Mouse (Mus musculus) kidney, embryonic 15.5 days (tissue): ENCODE results near the gene Rfx8. TPM values are rescaled to one million over a fixed set of nuclear protein-coding genes. Genes with fewer than 3 reads are reported as not detected.

Experiments used
- ATAC-seq: fragments of 200-750 bp; cut with Nextera tagmentation; replicated peaks from 2 replicates; pipeline ENCODE4 v1.8.0; 2017; ENCODE audit warnings: moderate TSS enrichment; ENCODE audit not compliant: low FRiP score
- H3K27ac ChIP-seq: fragments of 300-500 bp; sonication (generic); 2 replicates; pipeline ENCODE4 v1.5.1; 2015; ENCODE audit warnings: mild to moderate bottlenecking, inconsistent platforms
- H3K27me3 ChIP-seq: fragments of 300-500 bp; sonication (generic); 2 replicates; pipeline ENCODE4 v1.6.1; 2015; ENCODE audit warnings: inconsistent platforms
- H3K36me3 ChIP-seq: fragments of 300-500 bp; sonication (generic); 2 replicates; pipeline ENCODE4 v1.6.1; 2015; ENCODE audit warnings: inconsistent platforms
- H3K4me1 ChIP-seq: fragments of 300-500 bp; sonication (generic); 2 replicates; pipeline ENCODE4 v1.6.1; 2015; ENCODE audit warnings: inconsistent platforms
- H3K4me2 ChIP-seq: fragments of 300-500 bp; sonication (generic); 2 replicates; pipeline ENCODE4 v1.6.1; 2015; ENCODE audit warnings: moderate library complexity, mild to moderate bottlenecking, inconsistent platforms
- H3K4me3 ChIP-seq: fragments of 300-500 bp; sonication (generic); replicated peaks from 2 replicates; pipeline ENCODE4 v1.5.1; 2015; ENCODE audit warnings: mild to moderate bottlenecking, inconsistent platforms
- H3K9ac ChIP-seq: fragments of 300-500 bp; sonication (generic); 2 replicates; pipeline ENCODE4 v1.6.1; 2015; ENCODE audit warnings: mild to moderate bottlenecking, inconsistent platforms
- H3K9me3 ChIP-seq: fragments of 300-500 bp; sonication (generic); replicated peaks from 2 replicates; pipeline ENCODE4 v1.6.1; 2016; ENCODE audit warnings: inconsistent platforms
- WGBS: fragments of 180-500 bp; shearing (Covaris S2); methylation state at CpG from one replicate; pipeline ENCODE4 v1.1.7; 2015; ENCODE audit warnings: mixed read lengths; 5-methylcytosine and 5-hydroxymethylcytosine counted together
- polyA plus RNA-seq: library from polyadenylated mRNA; unstranded; fragments of >200 nt; fragmentation: Nextera tagmentation; extraction: Ambion mirVana; gene quantifications from 2 replicates; pipeline ENCODE4 v1.2.1, GENCODE M21; 2015

The Rfx8 gene
- polyA plus RNA-seq, 1 experiment from 2014 or later = 0.51 TPM

DNA sequence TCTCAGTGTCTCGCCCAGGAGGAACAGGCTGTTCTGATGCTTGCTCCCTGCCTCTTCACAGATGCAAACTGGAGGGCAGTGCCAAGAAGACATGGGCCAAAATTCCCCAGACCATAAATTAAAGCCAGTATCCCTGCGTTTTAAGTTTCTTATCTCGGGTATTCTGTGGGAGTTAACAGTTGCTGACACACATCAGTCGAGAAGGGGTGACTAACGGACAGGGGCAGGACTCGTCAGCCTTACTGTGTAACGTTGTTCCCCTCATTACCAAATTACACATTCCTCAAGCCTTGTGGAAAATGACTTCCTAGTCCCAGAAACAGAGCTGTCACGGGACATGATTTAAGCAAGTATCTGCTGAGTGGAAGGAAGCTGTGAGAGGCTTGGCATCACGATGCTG is 33.5 kb downstream of the Rfx8 start:
- Histone ChIP-seq H3K27me3 (no peaks in the 10 kb centered on the region), H3K36me3 (no peaks in the 10 kb centered on the region), H3K9ac (no peak overlapping the region), H3K4me1 (peaks cover 27% of the 10 kb centered on the region), H3K27ac (no peak overlapping the region), H3K4me2 (no peak overlapping the region), H3K4me3 (no peak overlapping the region), H3K9me3 (no peaks in the 10 kb centered on the region)
- no peak for ATAC-seq
- 26% methylated on average over 9 of the region's 9 CpGs for WGBS

GRCm38 (mm10) chr1:39685841-39686240 is 35.0 kb downstream of the Rfx8 start:
- peak; percentile 64; the same call in 1 of the 2 replicates for ATAC-seq

GRCm38 (mm10) chr1:39681638-39682037 is 39.2 kb downstream of the Rfx8 start:
- H3K4me2 ChIP-seq = no peak overlapping the region
- no peaks in the 10 kb centered on the region for H3K36me3 ChIP-seq
- H3K4me1 ChIP-seq = peaks cover 6% of the 10 kb centered on the region; the same call in 1 of the 2 replicates
- H3K27ac ChIP-seq = no peak overlapping the region
- 93% methylated on average over 5 of the region's 5 CpGs for WGBS
- H3K9me3 ChIP-seq = no peaks in the 10 kb centered on the region
- H3K9ac ChIP-seq = no peak overlapping the region
- no peak for ATAC-seq
- H3K27me3 ChIP-seq = no peaks in the 10 kb centered on the region
- H3K4me3 ChIP-seq = no peak overlapping the region

More at GRCm38 (mm10) chr1:39685841-39686240, 35.0 kb downstream of the Rfx8 start:
- Histone ChIP-seq H3K9ac (no peak overlapping the region), H3K4me2 (no peak overlapping the region), H3K27me3 (no peaks in the 10 kb centered on the region), H3K4me1 (peaks cover 16% of the 10 kb centered on the region), H3K9me3 (no peaks in the 10 kb centered on the region), H3K36me3 (no peaks in the 10 kb centered on the region), H3K4me3 (no peak overlapping the region), H3K27ac (no peak overlapping the region)
- WGBS = 0% methylated on average over 1 of the region's 1 CpGs

- WGBS = 76% methylated on average over 6 of the region's 6 CpGs
- Histone ChIP-seq H3K27me3 (no peaks in the 10 kb centered on the region), H3K9ac (no peak overlapping the region), H3K4me1 (no peaks in the 10 kb centered on the region), H3K4me2 (no peak overlapping the region), H3K36me3 (no peaks in the 10 kb centered on the region), H3K4me3 (no peak overlapping the region), H3K9me3 (no peaks in the 10 kb centered on the region), H3K27ac (no peak overlapping the region)
- ATAC-seq = no peak
Measured at GRCm38 (mm10) chr1:39680546-39680945, 40.3 kb downstream of the Rfx8 start.

DNA sequence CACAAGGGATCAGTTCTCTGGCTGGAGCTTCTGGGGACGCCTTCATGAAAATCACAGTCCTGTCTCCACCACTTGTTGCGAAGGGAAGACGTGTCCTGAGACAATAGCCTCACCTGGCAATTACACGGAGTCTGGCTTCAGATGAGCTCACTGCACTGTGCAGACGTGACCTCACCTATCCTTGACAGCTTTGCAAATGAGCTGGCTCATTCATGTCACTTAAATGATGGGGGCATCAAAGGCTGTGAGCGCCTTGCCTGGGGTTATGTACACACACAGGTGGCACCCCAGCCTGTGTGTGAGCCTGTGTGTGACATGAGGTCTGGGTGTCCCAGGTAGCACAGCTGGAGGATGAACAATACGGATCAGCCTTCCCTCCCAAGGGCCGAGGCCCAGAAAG is 41.9 kb downstream of the Rfx8 start:
- H3K4me1 ChIP-seq = no peaks in the 10 kb centered on the region
- no peak overlapping the region for H3K4me3 ChIP-seq
- no peak overlapping the region for H3K9ac ChIP-seq
- ATAC-seq = no peak
- no peaks in the 10 kb centered on the region for H3K27me3 ChIP-seq
- H3K36me3 ChIP-seq = no peaks in the 10 kb centered on the region
- no peaks in the 10 kb centered on the region for H3K9me3 ChIP-seq
- H3K4me2 ChIP-seq = no peak overlapping the region
- H3K27ac ChIP-seq = no peak overlapping the region
- 64% methylated on average over 8 of the region's 8 CpGs for WGBS

DNA sequence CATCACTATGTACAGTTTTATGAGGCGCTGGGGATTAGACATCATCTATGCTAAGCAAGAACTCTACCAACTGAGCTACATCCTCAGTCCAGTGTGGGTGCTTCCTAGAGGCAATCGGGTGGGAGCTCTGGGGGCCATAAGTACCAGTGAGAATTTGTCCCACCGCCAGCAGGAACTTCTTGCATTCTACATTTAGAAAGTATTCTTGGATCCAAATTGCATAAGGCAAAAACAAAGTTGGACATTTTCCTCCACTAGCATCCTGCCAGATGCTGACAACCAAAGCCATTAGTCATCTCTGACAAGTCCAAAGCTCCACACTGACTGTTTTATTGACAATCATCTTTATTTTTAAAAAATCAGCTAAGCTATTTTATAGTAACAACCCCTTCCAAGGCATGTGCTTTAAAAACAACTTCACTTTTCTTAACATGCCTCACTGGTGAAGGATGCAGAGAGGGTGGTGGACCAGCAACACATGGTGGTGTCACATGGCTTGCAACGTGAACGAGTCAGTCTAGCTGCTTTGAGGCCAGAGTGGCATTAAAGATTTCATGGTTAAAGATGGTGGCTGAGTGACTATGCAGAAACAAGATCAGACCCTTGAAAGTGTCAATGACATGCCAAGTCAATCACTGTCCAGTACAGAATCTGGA is 44.4 kb downstream of the Rfx8 start:
- H3K9ac ChIP-seq = no peak overlapping the region
- H3K27me3 ChIP-seq = no peaks in the 10 kb centered on the region
- H3K4me2 ChIP-seq = no peak overlapping the region
- H3K36me3 ChIP-seq = no peaks in the 10 kb centered on the region
- 71% methylated on average over 5 of the region's 5 CpGs for WGBS
- ATAC-seq = no peak
- no peaks in the 10 kb centered on the region for H3K9me3 ChIP-seq
- H3K4me1 ChIP-seq = no peaks in the 10 kb centered on the region
- H3K4me3 ChIP-seq = no peak overlapping the region
- H3K27ac ChIP-seq = no peak overlapping the region

DNA sequence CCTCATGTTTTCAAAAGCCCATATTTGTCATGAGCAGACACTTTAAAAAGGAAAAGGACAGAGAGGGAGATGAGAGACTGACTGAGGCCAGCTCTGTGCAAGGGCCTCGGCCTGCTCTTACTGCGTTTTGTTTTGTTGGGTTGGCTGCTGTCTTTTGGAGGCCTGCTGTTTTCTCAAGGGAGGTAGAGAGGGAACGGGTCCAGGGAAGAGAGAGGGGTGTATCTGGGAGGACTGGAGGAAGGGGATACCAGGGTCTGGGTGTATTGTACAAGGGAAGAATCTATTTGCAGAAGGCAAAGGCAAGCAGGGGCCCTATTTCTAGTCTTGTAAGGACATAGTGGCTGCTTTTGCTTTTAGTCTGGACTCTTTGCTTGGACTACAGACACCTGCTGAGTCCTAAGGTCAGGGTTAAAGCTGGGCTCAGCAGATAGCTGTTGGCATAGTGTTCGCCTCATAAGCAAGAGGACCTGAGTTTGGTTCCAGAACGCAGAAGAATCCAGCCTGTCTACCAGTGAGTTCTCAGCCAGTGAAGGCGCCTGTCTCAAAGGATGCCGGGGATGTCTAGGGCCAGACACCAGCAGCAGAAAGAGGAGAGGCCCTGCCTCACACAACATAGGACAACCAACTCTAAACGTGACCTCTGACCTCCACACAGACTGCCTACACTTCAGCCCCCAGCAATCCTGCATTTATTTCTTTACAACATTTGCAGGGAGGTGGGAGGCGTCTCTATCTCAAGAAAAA is 48.3 kb downstream of the Rfx8 start:
- H3K36me3 ChIP-seq = no peaks in the 10 kb centered on the region
- no peaks in the 10 kb centered on the region for H3K9me3 ChIP-seq
- H3K4me1 ChIP-seq = no peaks in the 10 kb centered on the region
- H3K27me3 ChIP-seq = no peaks in the 10 kb centered on the region
- no peak for ATAC-seq
- WGBS = 81% methylated on average over 9 of the region's 9 CpGs
- H3K4me2 ChIP-seq = no peak overlapping the region
- H3K4me3 ChIP-seq = no peak overlapping the region
- no peak overlapping the region for H3K27ac ChIP-seq
- no peak overlapping the region for H3K9ac ChIP-seq

GRCm38 (mm10) chr1:39670211-39670935 is 50.4 kb downstream of the Rfx8 start:
- no peaks in the 10 kb centered on the region for H3K4me1 ChIP-seq
- H3K4me3 ChIP-seq = no peak overlapping the region
- no peak overlapping the region for H3K9ac ChIP-seq
- no peaks in the 10 kb centered on the region for H3K36me3 ChIP-seq
- no peak overlapping the region for H3K27ac ChIP-seq
- no peaks in the 10 kb centered on the region for H3K9me3 ChIP-seq
- no peak for ATAC-seq
- no peaks in the 10 kb centered on the region for H3K27me3 ChIP-seq
- no peak overlapping the region for H3K4me2 ChIP-seq
- WGBS = 81% methylated on average over 17 of the region's 17 CpGs

GRCm38 (mm10) chr1:39666751-39667252 is 54.0 kb downstream of the Rfx8 start:
- H3K27ac ChIP-seq = no peak overlapping the region
- H3K4me3 ChIP-seq = no peak overlapping the region
- ATAC-seq = no peak
- no peaks in the 10 kb centered on the region for H3K9me3 ChIP-seq
- no peak overlapping the region for H3K4me2 ChIP-seq
- no peaks in the 10 kb centered on the region for H3K4me1 ChIP-seq
- no peak overlapping the region for H3K9ac ChIP-seq
- WGBS = 81% methylated on average over 12 of the region's 12 CpGs
- H3K27me3 ChIP-seq = no peaks in the 10 kb centered on the region
- H3K36me3 ChIP-seq = no peaks in the 10 kb centered on the region

DNA sequence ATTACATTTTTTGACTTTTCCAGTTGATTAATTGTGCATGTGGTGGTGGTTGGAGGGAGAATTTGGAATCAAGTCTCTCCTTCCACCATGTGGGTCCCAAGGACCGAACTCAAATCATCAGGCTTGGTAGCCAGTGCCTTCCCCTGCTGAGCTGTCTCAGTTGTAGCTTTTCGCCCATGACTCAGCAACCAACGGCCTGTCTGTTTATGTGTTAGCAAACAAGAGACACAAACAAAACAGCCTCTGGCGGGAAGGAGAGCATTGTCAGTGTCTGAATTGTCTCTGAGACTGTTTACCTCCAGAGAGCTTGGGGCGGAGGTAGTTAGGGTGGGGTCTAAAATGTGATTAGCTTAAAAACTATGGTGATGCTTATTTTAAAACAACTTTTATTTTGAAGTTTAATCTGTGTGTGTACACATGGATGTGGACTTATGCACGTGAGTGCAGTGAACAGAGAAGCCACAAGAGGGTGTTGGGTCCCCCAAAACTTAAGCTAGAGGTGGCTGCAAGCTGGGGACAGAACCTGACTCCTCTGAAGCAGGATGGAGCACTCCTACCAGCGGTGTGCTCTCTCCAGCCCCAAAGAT is 56.7 kb downstream of the Rfx8 start:
- no peaks in the 10 kb centered on the region for H3K4me1 ChIP-seq
- no peaks in the 10 kb centered on the region for H3K27me3 ChIP-seq
- no peaks in the 10 kb centered on the region for H3K9me3 ChIP-seq
- H3K27ac ChIP-seq = no peak overlapping the region
- no peak overlapping the region for H3K9ac ChIP-seq
- H3K4me3 ChIP-seq = no peak overlapping the region
- ATAC-seq = no peak
- H3K36me3 ChIP-seq = no peaks in the 10 kb centered on the region
- 92% methylated on average over 7 of the region's 7 CpGs for WGBS
- H3K4me2 ChIP-seq = no peak overlapping the region

- H3K27ac ChIP-seq = no peak overlapping the region
- 83% methylated on average over 4 of the region's 4 CpGs for WGBS
- H3K9me3 ChIP-seq = 0 out of 2 replicates have a peak, but pooled peaks cover 4% of the 10 kb centered on the region
- H3K9ac ChIP-seq = no peak overlapping the region
- no peaks in the 10 kb centered on the region for H3K36me3 ChIP-seq
- H3K4me3 ChIP-seq = no peak overlapping the region
- H3K4me2 ChIP-seq = no peak overlapping the region
- no peaks in the 10 kb centered on the region for H3K27me3 ChIP-seq
- no peak for ATAC-seq
- no peaks in the 10 kb centered on the region for H3K4me1 ChIP-seq
Measured at GRCm38 (mm10) chr1:39663050-39663449, 57.7 kb downstream of the Rfx8 start.
